Mouse (Mus musculus): ENCODE results near the gene Fanci. TPM values are rescaled to one million over a fixed set of nuclear protein-coding genes. Genes with fewer than 3 reads are reported as not detected.

Gene Fanci
- total and polyA plus RNA-seq, 3 experiments: 14.9 to 25.0 (median 20.0) TPM

DNA sequence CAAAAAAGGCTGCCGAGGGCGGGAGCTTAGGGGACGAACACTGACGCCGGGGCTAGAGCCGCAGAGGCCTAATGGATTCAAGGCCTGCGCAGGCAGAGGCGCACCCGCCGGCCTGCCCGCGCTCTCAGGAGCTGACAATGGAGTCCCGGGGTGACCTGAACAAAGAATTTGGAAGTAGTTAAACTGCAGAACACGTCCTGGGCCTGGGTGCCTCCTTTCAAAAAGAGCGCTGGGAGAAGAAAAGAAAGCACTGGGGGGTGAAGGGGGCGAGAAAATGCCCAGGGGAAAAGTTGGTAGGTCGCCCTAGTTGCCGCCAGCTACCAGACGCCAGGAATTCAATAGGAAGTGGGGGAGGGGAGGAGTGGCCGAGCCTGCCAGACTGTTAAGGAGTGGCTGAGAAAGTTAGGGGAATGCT, 106.0 kb downstream of the Fanci start (continued):
- no peak for TF ChIP-seq ZNF384 (IDR thresholded peaks at IDR 0.05; ENCODE audit: low read depth, low read length)
- TF ChIP-seq ZC3H11A (IDR thresholded peaks at IDR 0.05; ENCODE audit: low read depth, low read length): no peak

DNA sequence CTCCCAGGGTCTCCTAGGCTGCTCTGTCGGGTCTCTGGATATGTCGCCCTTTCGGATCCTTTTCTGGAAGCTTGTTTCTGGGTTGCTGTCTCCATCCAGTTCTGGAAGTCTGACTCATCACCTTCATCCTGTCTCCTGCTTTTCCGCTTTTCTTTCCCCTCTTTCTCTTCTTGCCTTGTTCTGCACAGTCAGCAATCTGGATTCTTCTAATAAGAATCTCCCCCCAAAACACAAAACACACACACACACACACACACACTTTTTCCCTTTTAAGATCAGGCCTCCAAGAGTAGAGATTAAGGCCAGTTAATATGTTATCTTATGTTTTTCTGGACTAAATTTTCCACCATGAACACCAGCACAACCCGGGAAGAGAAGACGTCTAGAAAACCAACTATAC, 106.6 kb downstream of the Fanci start:
- TF ChIP-seq SMC3 (IDR thresholded peaks at IDR 0.05; ENCODE audit: low read depth, low read length) (no peak), PAX5 (IDR thresholded peaks at IDR 0.05; ENCODE audit: low read length) (no peak), MAFK (IDR thresholded peaks at IDR 0.05; ENCODE audit: insufficient replicate concordance, low read length) (peak; percentile 24; the same call in 1 of the 2 replicates)
- dilution Hi-C loops (cut with MboI; ENCODE audit: extremely low pct_ligation_motif_present, extremely low pct_unique_long_range_greater_than_20kb, low sequenced_read_pairs): no loop called here
- H3K4me1 ChIP-seq (ENCODE audit: control insufficient read depth in 1 of 2, insufficient read depth in 2 of 2): peaks cover 0 to 3% of the 10 kb centered on the region in 2 experiments; a peak in 1 of 4 replicates
- H3K27ac ChIP-seq (ENCODE audit: insufficient read depth, low read depth): no peak overlapping the region
- peaks cover 7% of the 10 kb centered on the region for H3K9me3 ChIP-seq (replicated peaks; ENCODE audit: low read length)
- in situ Hi-C loops (cut with MboI; ENCODE audit: low pct_ligation_motif_present, low pct_unique_long_range_greater_than_20kb, low sequenced_read_pairs): loop anchor here (5.0 to 10.0 kb wide), 3 partner anchors 49 to 226 kb away; no protein-coding TSS in a partner anchor
- H3K4me3 ChIP-seq (replicated peaks in 1 of 3; ENCODE audit: low read depth in 2 of 3, low read length in 2 of 3, poor library complexity in 1 of 3): no peak overlapping the region
- H3K36me3 ChIP-seq (replicated peaks in 1 of 2; ENCODE audit: control insufficient read depth in 1 of 2, insufficient read depth in 1 of 2, low read length in 1 of 2): no peaks in the 10 kb centered on the region
- no peak overlapping the region for H3K9ac ChIP-seq (ENCODE audit: insufficient read depth, low read depth)
- H3K27me3 ChIP-seq (replicated peaks): peaks cover 85% of the 10 kb centered on the region
- DNase-seq (ENCODE audit: extremely low read depth): no peak
- no peak overlapping the region for H3K4me2 ChIP-seq (ENCODE audit: insufficient read depth, low read depth, poor library complexity, severe bottlenecking)
- H3K79me2 ChIP-seq (replicated peaks; ENCODE audit: control insufficient read depth, extremely low read depth, insufficient read depth, poor library complexity, severe bottlenecking): no peaks in the 10 kb centered on the region

DNA sequence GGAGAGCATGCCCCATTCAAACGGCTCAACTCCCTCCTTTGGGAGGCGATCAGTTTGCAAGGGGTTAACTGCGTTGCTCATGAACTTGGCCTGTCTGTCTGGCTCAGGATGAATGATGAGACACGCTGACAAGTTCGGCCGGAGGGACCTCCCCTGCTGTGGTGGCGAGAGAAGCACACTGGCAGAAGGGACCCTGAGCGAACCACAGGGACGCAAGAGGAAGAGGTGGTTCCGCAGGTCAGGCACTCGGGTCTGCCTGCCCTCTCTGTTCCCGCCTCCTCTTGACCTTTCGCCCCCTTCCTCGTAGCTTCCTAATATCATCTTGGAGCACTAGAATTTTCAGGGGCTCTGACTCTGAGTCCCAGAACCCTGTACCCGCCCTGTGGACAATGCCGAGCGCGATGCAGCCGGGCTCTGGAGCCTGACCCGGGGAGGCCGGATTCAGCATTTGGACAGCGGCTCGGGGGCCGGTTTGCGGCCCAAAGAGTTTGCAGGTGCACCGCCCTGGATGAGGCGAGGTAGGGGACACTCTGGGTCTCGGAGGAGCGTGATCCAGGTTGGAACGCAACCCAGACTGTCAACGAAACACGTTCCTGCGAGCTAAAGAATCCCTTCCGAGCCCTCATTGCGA, 107.4 kb downstream of the Fanci start:
- no peaks in the 10 kb centered on the region for H3K36me3 ChIP-seq (replicated peaks in 1 of 2; ENCODE audit: control insufficient read depth in 1 of 2, insufficient read depth in 1 of 2, low read length in 1 of 2)
- peaks cover 82% of the 10 kb centered on the region for H3K27me3 ChIP-seq (replicated peaks)
- dilution Hi-C loops (cut with MboI; ENCODE audit: extremely low pct_ligation_motif_present, extremely low pct_unique_long_range_greater_than_20kb, low sequenced_read_pairs): no loop called here
- peaks cover 0 to 3% of the 10 kb centered on the region in 2 experiments; a peak in 1 of 4 replicates for H3K4me1 ChIP-seq (ENCODE audit: control insufficient read depth in 1 of 2, insufficient read depth in 2 of 2)
- no peak overlapping the region for H3K27ac ChIP-seq (ENCODE audit: insufficient read depth, low read depth)
- no peak overlapping the region for H3K4me3 ChIP-seq (replicated peaks in 1 of 3; ENCODE audit: low read depth in 2 of 3, low read length in 2 of 3, poor library complexity in 1 of 3)
- no peak for DNase-seq (ENCODE audit: extremely low read depth)
- no peak overlapping the region for H3K9ac ChIP-seq (ENCODE audit: insufficient read depth, low read depth)
- H3K9me3 ChIP-seq (replicated peaks; ENCODE audit: low read length): peaks cover 7% of the 10 kb centered on the region
- H3K4me2 ChIP-seq (ENCODE audit: insufficient read depth, low read depth, poor library complexity, severe bottlenecking): no peak overlapping the region
- in situ Hi-C loops (cut with MboI; ENCODE audit: low pct_ligation_motif_present, low pct_unique_long_range_greater_than_20kb, low sequenced_read_pairs): loop anchor here (5.0 to 10.0 kb wide), 3 partner anchors 48 to 226 kb away; no protein-coding TSS in a partner anchor
- H3K79me2 ChIP-seq (replicated peaks; ENCODE audit: control insufficient read depth, extremely low read depth, insufficient read depth, poor library complexity, severe bottlenecking): no peaks in the 10 kb centered on the region
- no peak for TF ChIP-seq CHD2 (IDR thresholded peaks at IDR 0.05; ENCODE audit: low read length)
- no peak for TF ChIP-seq UBTF (IDR thresholded peaks at IDR 0.05; ENCODE audit: low read depth, low read length)
- TF ChIP-seq ETS1 (conservative IDR thresholded peaks at IDR 0.05; ENCODE audit: low read depth, low read length): no peak
- no peak for TF ChIP-seq E2F4 (IDR thresholded peaks at IDR 0.05; ENCODE audit: insufficient replicate concordance, low read depth, low read length)
- no peak for TF ChIP-seq SIN3A (IDR thresholded peaks at IDR 0.05; ENCODE audit: low read length)
- no peak for TF ChIP-seq ZKSCAN1 (IDR thresholded peaks at IDR 0.05; ENCODE audit: borderline replicate concordance, low read depth, low read length)
- no peak for TF ChIP-seq POLR2A (IDR thresholded peaks at IDR 0.05; ENCODE audit: low read depth, low read length)
- no peak for TF ChIP-seq IRF4 (IDR thresholded peaks at IDR 0.05; ENCODE audit: low read depth, low read length)
- TF ChIP-seq MEF2A (IDR thresholded peaks at IDR 0.05; ENCODE audit: borderline replicate concordance, low read depth, low read length): no peak
- no peak for TF ChIP-seq RAD21 (IDR thresholded peaks at IDR 0.05; ENCODE audit: low read depth, low read length)
- TF ChIP-seq NELFE (IDR thresholded peaks at IDR 0.05; ENCODE audit: low read depth, low read length): no peak
- no peak for TF ChIP-seq KAT2A (IDR thresholded peaks at IDR 0.05; ENCODE audit: insufficient replicate concordance, low read length)
- no peak for TF ChIP-seq ZC3H11A (IDR thresholded peaks at IDR 0.05; ENCODE audit: low read depth, low read length)
- TF ChIP-seq EP300 (IDR thresholded peaks at IDR 0.05; ENCODE audit: low read length): no peak
- TF ChIP-seq PAX5 (IDR thresholded peaks at IDR 0.05; ENCODE audit: low read length): no peak
- TF ChIP-seq TBP (conservative IDR thresholded peaks at IDR 0.05; ENCODE audit: low read depth, low read length): no peak
- TF ChIP-seq ZNF384 (IDR thresholded peaks at IDR 0.05; ENCODE audit: low read depth, low read length): no peak

Other genes with a start within 250 kb of the Fanci start
- gene Mfge8, start 242.9 kb upstream of the Fanci start, total RNA-seq (2012; rRNA removed): 16.5 and 24.5 TPM in 2 replicates
- 11.0 and 13.0 TPM in 2 replicates for gene Mfge8, start 242.9 kb upstream of the Fanci start, total RNA-seq (2014; rRNA removed)
- 12.4 and 13.2 TPM in 2 replicates for gene Mfge8, start 242.9 kb upstream of the Fanci start, polyA plus RNA-seq (2012; ENCODE audit: insufficient read length, low read depth)
- 9.9 and 10.3 TPM in 2 replicates for gene Abhd2, start 118.7 kb upstream of the Fanci start, total RNA-seq (2012; rRNA removed)
- gene Abhd2, start 118.7 kb upstream of the Fanci start, total RNA-seq (2014; rRNA removed): 5.5 and 6.0 TPM in 2 replicates
- gene Abhd2, start 118.7 kb upstream of the Fanci start, polyA plus RNA-seq (2012; ENCODE audit: insufficient read length, low read depth): 12.9 and 15.4 TPM in 2 replicates
- 1.9 and 2.5 TPM in 2 replicates for gene Rlbp1, start 4.9 kb upstream of the Fanci start, total RNA-seq (2012; rRNA removed)
- 8.4 and 11.0 TPM in 2 replicates for gene Rlbp1, start 4.9 kb upstream of the Fanci start, total RNA-seq (2014; rRNA removed)
- gene Rlbp1, start 4.9 kb upstream of the Fanci start, polyA plus RNA-seq (2012; ENCODE audit: insufficient read length, low read depth): 21.4 and 24.2 TPM in 2 replicates
- gene Polg, start 74.4 kb downstream of the Fanci start, total RNA-seq (2012; rRNA removed): 62.1 and 71.9 TPM in 2 replicates
- gene Polg, start 74.4 kb downstream of the Fanci start, total RNA-seq (2014; rRNA removed): 53.1 and 60.5 TPM in 2 replicates
- gene Polg, start 74.4 kb downstream of the Fanci start, polyA plus RNA-seq (2012; ENCODE audit: insufficient read length, low read depth): 116 and 135 TPM in 2 replicates
- gene Rhcg, start 225.7 kb downstream of the Fanci start, total RNA-seq (2012; rRNA removed): not detected in 2 replicates
- gene Rhcg, start 225.7 kb downstream of the Fanci start, total RNA-seq (2014; rRNA removed): not detected in 2 replicates
- gene Rhcg, start 225.7 kb downstream of the Fanci start, polyA plus RNA-seq (2012; ENCODE audit: insufficient read length, low read depth): not detected in 2 replicates